Mouse (Mus musculus): ENCODE data around the gene Dmbx1. TPM values are rescaled to one million over a fixed set of nuclear protein-coding genes. Genes with fewer than 3 reads are reported as not detected.

Gene Dmbx1
- total RNA-seq, 2 experiments from 2014 or later: not detected

DNA sequence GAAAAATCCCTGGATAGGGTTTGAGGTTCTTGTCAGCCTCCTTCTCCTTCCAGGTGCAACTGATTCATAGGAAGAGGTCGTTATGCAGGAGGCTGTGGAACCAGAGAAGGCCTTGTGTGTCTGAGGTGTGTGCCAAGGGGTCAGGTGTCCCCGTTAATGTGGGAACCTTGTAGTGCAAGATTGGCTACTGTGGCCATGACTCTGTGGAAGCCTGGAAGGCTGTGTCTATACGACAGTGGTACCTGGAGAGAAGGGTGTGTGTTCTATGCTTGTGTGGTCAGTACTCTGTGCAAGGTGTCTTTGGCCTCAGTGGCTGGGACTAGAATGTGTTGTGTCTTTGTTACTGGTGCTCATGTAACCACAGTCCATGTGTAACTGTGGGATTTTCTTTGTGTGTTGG is 955 bp upstream of the Dmbx1 start:
- DNase-seq: no peak

DNA sequence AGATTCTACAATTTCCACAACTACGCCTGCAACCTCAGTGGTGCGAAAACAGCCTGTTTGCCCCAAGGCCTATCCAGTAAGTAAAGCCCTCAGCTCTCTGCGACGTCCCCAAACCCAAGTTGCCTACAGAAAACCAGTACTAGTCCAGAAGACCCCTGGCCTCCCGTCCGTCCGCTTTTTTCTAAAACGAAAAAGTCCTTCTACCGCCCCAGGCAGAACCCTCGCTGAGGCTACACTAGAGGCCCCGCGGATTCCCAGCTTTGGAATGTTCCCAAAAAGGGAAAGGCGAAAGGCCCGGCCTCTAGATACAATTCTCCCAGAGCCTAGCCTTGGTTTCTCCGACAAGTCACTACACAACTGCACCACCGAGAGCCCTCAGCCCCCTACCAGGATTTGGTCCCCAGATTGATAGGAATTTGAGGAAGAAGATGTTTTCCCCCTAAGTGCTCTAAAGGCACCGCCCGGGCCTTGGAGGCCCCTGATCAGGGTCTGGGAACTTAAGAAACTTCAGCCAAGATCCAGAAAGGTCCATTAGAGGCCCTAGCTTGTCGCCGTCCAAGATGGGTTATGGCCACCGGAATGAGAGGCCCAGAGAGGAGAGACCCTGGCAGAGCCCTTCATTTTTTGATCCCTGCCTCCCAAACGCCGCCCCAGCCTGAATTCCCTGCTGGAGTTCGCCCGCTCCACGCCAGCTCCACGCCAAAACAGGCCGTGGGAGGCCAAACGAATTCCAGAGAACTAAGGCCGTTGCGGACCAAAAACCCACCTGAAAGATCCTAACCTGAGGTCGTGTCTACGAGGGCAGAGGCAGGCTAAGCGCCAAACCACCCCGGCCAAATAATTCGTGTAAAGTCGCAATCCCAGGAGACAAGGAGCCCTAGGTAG is 1.2 kb downstream of the Dmbx1 start:
- peak; percentile 33 for DNase-seq

DNA sequence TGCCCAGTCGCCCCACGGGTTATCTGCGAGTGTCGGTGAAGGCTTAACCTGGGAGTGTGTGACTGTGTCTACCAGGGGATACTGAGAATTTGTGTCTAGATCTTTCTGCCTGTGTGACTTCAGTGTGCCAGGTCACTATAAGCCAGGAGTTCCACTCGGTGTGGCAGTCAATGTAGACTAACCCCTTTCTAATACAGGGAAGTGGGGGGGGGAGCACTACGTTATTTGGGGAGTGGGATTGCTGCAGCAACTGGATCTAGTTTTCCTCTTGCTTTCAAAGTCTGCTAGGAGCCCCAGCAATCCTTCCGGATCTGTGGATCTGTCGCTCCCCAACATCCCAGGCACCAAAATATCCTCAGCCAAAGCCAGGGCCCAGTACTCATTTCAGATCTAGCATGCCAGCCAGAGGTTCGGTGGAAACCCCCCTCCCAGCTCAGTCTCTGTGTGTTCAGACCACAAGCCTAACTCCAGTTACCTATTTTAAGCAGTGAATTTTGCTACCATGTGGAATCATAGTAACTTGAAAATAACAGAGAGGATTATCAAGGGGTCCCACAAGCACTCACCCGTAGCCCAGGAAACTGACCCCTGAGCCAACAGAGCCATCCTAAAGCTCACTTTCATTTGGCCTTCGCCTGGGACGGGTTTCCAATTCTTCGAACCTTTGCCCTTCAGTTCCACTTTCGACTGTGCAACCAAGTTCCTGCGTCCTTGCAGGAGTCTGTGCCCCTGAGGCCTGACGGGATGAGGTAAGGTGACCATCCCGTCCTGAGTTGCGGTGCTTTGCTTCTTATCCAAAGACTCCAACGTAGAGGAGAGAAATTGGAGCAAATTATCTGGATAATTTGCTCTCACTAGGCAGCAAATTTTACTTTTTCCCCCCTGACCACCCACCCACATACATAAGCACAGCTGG is 2.4 kb downstream of the Dmbx1 start:
- DNase-seq: no peak

DNA sequence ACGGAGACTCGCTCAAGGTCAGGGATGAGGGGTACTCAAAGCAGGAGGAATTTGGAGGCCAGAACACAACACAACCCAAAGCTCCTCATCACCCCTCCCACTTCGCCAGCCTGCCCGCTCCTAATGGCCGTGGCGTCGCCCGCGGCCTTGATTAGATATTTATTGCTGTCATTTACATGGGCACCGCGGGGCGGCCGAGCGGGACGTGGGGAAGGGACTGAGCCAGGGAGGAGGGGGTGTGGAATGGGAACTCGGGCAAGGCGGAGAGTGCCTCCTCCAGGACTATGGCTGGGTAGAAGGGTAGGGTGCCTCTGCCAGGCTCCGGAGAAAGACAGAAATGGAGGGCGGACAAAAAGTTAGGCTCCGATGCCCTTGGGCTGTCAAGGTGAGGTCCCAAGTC is 3.1 kb downstream of the Dmbx1 start:
- DNase-seq: no peak

DNA sequence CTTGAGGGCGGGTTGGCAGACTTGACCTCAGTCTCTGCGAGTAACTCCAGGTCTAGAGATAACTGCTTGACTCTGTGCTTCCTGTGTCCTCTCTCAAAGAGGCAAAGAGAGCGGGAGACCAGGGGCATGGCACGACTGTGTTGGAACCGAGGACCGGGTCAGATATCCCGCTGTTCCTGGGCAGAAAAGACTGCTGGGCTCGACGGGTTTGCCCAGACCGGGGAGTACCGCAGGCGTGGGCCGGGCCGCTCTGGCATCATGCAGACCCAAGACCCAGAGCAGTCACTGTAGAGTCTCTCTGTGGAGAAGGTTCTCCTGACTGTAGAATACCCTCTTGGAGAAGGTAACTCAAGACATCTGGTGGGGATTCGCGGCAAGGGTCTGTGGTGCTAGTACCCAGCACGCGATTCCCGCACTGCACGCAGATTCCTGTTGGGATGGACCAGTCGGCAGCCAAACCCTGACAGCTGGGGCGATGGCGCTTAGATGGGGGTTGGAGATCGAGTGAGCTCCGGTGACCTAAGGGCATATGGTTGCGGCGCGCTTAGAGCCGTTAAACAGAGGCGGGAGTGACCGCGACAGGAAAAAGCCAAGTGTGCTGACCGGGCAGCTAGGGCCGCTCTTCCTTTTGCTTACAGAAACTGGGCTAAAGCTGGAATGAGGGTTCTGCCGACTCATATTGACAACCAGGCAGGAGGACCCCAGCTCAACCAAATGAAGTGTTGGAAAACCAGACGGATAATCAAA is 3.7 kb downstream of the Dmbx1 start:
- no peak for DNase-seq

DNA sequence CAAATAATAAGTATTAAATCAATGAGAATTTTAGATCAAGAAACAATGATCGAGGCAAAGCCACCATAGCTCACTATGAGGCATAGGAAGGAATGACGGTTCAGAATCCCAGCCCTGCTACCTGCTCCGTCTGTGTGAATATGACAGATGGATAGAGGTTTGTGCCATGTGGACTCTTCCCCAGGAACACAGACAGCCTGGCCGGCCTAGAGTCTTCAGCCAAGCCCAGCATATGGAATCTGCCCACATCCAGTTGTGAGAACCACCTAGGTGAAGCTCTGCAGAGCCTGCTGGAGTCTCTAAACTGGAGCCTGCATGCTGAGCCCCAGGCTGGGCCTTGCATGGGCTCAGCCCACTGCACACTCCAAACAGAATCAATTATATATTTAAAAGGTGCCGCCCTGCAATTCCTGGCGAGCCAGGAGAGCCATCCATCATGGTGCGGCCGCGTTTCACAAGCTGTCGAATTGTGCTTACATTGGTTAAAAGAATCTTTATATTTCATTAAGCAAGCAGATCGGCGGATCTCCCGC is 8.1 kb downstream of the Dmbx1 start:
- DNase-seq: no peak

DNA sequence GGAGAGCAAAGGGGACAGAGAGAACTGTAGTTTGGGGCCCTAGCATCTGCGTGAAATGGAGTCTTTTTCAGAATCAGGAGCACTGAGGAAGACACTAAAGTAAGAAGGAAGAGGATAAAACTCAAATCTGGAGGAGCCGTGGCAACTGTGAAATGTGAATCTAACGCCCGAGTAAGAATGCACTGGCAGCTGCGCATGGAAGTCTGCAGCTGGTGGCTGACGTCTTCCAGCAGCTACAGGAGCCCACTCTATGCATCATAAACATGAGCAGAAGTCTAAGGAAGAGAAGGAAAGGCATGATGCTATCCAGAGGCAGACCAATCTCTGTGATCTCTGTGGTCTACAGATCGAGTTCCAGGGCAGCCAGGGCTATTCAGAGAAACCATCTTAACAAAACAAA is 12.1 kb downstream of the Dmbx1 start:
- no peak for DNase-seq

DNA sequence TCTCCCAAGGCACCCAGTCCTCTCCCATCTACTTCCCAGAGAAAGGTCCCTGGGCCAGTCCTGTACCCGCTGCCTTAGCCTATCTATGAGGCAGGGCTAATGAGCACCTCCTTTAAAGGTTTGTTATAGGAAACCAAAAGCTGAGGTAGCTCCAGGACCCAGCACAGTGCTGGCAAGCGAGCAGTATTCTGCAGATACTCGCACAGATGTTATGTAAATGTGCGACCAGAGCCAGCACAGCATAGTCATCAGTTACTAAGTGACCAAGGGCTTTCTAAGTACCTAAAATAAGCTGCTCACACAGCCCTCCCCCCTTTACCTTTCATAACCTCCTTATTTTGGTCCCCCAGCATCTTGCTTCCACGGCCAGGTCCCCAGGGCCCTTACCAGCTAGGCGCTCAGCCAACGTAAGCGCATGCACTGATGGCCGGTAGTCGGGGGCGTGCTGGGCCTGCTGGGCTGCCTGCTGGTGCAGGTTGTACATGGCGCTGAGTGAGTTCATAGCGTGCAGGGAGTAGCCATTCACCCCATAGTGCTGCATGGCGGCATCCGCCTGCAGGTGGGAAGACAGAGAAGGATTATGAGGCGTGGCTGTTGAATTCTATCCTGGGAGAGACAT is 16.4 kb downstream of the Dmbx1 start:
- no peak for DNase-seq

DNA sequence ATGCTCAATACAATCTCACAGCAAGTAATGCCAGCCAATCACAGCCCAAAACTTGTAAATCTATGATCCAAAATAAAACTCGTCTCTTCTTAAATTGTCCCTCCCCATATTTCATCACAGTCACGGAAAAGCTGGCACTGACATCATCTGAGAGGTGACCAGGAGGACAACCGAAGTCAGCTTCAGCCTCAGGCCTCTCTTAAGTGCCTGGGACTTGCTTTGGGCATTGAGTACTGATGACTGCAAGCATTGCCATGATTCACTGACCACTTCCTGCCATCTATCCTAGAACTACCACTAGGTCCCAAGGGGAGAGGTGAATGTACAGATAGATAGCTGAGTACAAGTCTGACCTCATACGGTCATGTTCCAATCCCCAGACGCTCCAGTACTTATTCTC is 17.0 kb downstream of the Dmbx1 start:
- no peak for DNase-seq

DNA sequence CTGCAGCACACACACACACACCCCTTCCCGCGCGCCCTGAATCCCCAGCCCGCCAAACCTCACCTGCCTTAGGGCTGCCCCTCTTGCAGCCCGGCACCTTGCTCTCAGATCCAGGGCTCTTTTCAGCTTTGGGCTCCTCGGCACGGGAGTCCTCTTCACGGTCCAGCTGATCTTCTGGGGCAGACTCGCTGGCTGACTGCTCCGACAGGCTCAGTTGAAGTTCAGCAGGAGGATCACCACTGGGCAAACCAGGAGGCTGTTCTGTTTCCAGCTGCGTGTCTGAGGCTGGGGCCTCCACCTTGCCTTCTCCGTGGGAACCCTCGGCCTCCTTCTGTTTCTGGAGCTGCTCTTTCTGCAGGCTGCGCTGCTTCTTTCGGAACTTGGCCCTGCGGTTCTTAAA is 19.8 kb downstream of the Dmbx1 start:
- no peak for DNase-seq

DNA sequence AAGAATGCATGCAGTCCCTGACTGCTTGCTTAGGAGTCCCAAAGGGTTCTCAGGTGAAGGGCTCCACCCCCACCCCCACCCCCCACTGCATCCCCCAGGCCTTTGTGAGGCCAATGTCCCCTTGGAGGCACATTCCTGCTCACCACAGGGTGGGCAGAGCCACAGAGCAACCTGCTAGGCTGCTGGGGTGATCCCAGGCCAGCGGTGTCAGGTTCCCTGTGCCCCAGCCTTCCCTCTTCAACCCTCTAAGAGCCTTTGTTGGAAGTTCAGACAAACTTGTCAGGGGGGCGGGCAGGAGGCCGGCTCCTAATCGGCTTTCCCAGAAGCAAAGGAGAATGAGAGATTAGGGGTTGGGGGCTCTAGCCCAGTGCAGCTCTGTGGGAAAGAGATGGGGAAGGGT is 28.1 kb downstream of the Dmbx1 start:
- no peak for DNase-seq

DNA sequence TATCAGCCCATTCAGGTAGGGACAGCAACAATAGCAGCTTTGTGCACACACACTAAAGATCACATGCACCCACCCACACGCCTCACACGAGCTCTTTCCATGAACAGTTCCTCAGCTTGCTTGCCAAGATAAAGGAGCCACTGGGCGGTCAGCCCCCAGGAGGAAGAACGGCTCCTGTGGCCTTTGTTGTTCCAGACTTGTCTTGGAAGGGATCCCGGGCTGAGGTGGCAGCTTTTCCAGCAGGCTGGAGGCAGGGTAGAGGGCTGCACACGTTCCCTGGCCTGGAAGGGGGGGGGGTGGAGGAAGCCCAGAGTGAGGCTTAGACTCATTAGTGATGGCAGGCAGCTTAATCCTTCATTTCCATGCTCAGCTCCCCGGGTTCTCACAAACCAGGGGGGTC is 31.1 kb downstream of the Dmbx1 start:
- DNase-seq: peak; percentile 58

DNA sequence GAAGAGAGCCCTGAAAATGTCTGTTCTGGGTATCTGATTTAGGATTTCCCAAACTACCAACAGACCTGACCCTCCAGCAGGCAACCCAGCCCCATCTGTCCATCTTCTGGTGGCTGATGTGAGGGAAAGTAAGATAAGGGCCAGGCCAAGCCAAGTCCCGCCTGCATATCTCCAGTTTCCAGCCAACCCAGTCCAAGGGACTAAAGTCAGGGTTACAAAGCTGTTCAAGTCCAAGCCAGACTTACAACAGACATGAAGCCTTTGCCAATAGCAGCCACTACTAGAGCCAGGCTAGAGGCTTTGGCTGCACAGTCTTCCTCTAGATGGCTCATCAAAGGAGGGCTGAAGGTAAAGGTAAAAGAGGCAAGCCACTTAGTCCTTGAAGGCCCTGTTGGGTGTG is 31.7 kb downstream of the Dmbx1 start:
- DNase-seq: no peak

DNA sequence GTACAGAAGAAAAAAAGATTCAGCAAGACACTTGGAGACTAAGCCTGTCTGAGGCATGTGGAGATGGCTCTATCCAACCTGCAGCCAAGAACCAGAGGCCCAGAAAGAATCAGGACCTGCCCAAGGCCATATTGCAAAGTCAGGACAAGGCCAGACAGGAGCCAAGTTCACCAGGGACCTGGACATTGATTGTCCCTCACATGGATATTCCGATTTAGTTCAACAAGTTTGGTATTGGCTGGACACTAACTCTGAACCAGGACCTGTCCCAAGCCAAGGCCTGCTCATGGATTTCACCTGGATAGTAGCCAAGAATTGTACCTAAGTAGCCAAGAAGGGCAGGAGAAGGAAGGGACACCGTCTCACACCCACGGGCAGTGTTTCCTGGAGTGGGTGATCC is 32.9 kb downstream of the Dmbx1 start:
- DNase-seq: no peak

DNA sequence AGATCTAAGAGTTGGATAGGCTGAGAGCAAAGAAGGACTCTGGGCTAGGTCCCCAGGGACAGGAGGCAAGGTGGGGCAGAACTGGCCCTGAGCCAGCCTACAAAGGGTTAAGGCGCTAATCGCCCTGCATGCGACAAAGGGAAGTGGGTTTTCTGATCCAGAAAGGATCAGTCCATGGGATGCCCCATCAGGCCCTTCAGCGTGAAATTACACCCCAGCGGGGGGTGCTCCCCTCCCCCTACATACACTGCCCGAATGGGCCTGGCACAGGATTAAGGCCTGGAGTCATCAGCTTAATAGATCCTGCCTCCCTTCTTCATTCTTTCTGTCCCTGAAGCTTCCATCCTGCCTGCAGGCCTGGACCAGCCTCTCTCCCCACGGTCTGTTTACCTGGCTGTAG is 34.0 kb downstream of the Dmbx1 start:
- no peak for DNase-seq

DNA sequence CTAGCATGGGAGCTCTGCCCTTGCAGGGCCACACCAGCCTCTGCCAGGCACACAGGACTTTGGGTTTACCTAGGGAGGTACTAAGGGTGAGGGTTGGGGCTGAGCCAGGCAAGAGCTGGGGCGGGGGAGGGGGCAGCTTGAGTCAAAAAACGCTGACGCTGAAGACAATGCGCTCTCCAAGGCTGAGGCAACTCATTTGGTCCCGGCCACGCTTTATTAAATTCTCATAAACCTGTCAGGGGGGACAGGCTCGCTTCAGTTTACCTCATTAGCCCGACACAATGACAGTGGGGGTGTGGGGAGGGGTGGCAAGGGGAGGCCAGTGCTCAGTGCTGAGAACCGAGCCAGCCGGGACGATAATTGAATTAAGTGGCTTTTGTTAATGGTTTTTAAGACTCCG is 35.4 kb downstream of the Dmbx1 start:
- no peak for DNase-seq

DNA sequence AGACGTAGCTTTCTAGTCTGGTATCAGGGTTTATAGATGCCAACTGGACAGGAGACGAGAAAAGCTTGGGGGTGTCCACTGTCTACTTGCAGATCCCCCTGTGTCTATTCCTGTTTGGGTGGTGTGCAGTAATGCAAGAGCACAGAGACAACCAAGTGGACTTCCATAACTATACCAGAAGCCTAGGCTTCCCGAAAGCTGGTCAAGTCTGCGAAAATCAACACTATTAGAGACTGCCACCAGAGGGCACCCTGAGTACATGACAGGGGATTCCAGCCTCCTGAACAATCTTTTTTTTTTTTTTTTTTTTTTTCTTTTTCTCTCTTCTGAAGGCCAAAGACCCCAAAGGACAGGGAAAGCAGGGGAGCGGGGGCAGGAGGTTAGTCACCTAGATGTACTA is 36.9 kb downstream of the Dmbx1 start:
- DNase-seq: peak; percentile 89

DNA sequence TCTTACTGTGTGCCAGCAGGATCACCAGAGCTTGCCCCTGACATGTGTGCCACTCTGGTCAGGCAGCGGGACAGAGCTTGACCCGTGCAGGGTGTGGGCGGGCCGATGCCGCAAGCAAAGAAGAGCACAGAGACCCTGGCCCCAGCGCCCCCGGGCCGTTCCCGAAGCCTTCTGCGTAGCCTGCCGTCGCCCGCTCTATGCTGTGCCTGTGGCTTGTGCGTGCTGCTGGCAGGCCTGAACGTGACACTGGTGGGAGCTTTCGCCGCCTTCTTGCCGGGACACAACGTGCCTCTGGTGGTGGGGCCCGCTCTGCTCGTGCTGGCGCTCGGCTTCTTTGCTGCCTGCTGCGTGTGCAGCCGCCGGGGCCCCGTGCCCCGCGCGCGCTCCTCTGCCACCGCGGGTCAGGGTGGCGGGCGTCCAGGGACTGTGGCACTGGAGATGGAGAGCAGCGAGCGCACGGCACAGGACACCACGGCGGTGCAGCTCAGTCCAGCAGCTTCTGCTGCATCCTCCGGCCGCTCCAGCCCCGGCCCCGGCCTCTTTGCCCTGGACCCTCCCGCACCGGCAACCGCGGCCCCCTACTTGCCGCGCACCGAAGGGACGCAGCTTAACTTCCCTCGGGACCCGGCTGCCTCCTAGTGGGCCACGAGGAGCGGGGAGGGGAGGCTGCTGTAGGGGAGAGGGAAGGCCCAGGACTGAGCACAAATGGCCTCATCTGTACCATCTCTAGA is 41.7 kb downstream of the Dmbx1 start:
- DNase-seq: peak; percentile 11

DNA sequence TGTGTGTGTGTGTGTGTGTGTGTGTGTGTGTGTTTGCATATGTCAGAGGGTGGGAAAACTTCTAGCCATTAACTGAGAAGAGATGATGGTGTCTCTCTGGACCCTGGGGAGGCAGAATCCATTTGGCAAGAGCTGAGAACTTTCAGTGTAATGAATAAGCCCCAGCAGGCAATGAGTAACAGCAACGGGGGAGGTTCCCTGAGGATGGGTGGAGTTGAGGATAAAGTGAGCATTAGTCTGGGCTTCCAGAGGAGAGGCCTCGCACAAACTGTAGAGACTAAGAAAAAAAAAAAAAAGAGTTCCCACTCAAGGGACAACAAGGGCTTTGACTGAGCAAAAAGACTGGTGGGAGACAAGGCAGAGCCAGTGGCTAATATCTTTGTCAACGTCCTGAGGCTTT is 45.4 kb downstream of the Dmbx1 start:
- no peak for DNase-seq

DNA sequence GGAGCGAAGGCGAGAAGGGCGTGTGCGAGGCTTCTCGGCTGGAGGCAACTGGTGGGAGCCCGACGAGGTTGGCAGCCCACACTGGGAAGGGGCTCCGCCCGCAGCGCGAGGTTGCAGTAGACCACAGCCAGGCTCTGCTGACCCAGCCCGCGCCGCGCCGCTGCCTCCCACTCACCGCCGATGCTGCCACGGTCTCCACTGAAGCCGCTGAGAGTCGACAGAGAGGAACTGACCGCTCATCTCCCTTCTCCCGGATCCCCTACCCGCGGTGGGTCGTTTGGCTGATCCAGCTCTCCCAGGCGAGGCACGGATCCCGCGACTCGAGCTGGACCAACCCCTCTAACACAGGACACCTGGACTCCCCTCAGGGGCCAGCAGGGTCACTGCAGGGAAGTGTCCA is 49.2 kb downstream of the Dmbx1 start, which contains the start of gene 6430628N08Rik:
Gene 6430628N08Rik (plus strand): TSS at position 113 of the 400 bp plus-strand sequence.
- no peak for DNase-seq

DNA sequence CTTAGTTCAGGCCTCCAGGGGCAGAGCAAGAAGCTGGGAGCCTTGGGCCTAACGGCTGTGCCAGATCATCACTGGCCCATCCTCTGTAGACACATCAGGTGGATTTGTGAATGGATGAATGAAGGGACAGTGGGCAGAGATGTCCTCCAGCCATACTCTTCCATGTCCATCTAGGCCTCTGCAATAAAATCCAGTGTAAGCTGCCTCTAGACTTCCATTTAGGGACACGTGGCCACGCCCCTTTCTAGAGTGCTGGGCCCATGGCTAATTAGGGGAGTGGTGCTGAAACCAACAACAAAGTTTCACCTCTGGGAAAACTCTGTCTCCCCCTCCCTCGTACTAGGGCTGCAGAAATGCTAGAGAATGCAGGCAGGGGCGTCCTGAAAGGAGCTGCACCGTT is 49.7 kb downstream of the Dmbx1 start:
- no peak for DNase-seq
